Mouse (Mus musculus): ENCODE results near the gene Gm4924.
A peak's percentile ranks its signal among the peaks of the same experiment; 100 is the strongest.

Gm4924 gene

GRCm38 (mm10) chr10:82354083-82355010 is at the start of gene Gm4924:
Gene Gm4924 (plus strand): TSS chr10:82354255.
- peak; percentile 88 for DNase-seq (ENCODE audit: low spot score)

- no peak for DNase-seq (ENCODE audit: low spot score)
Observed at GRCm38 (mm10) chr10:82316482-82316881, 37.6 kb upstream of the Gm4924 start, which contains the start of gene 4932415D10Rik. Gene 4932415D10Rik (minus strand): TSS chr10:82316582.

DNA sequence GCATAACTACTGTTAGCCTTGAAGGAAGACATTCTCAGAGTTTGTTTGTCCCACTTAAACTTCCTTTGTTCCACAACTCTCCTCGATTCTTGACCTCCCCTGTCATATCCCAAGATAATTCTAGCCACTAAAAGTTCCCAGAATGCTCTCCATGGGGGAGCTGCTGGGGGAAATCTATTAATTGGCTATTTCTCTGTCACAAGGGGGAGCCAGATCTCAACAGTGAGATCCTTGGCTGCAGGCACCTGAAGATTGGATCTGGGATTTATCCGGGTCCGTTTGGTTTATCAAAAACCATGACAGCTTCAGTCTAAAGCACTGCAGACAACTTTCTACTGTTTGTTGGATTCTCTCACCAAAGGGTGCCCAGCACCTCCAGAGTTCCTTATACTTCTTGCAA is 33.9 kb upstream of the Gm4924 start:
- DNase-seq (ENCODE audit: low spot score) = no peak

DNA sequence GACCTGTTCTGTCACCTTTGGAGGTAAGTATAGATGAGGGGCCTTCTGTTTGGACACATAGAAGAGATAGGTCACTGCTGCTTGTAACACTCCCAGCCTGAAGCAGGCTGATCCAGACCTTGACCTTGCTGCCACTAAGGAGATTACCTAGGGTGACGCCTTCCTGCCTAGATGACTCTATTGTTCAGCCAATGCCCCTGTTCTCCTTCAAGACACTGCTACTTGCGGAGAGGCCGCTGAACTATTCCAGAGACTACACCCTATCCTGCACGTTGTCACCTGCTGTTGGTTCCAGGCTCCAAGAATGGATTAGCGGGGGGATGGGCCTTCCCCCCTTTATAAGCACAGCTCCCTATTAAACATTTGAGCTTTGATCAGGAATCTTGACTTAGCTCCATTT is 24.2 kb upstream of the Gm4924 start:
- DNase-seq (ENCODE audit: low spot score) = no peak

DNA sequence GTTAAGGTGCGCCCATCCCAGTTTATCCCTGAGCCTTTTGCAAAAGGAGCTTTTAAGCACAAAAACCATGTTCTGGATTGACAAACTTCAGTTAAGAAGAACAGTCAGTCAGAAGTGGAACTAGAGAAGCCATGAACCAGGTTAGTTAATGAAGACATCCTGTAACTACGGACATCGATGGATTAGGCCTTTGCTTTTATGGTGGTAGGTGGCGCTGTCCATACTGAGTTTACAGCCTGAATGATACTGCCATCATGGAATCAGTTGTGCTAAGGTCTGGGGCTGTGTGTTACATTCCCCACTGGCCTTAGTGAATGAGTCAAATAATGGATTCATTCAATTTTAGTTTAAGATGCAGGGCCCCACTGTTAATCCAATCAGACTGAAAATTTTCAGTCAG is 1.3 kb downstream of the Gm4924 start:
- DNase-seq (ENCODE audit: low spot score) = no peak

DNA sequence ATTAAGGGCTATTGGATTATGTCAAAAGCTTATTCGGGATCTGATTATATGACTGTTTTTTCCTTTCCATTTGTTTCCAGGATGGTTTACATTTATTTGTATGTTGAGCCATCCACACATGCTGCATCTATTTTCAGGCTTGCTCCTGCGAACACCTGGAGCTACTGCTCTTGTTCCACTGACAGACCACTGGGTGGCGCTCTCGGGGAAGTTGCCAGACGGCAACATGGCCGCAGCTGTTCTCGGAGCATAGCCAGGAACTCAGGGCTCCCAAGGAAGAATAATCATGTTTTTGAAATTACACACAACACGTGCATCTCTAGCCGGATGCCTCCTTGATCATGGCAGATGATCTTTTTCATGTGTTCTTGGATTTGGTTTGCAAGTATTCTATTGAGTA is 7.9 kb downstream of the Gm4924 start:
- DNase-seq (ENCODE audit: low spot score) = no peak

DNA sequence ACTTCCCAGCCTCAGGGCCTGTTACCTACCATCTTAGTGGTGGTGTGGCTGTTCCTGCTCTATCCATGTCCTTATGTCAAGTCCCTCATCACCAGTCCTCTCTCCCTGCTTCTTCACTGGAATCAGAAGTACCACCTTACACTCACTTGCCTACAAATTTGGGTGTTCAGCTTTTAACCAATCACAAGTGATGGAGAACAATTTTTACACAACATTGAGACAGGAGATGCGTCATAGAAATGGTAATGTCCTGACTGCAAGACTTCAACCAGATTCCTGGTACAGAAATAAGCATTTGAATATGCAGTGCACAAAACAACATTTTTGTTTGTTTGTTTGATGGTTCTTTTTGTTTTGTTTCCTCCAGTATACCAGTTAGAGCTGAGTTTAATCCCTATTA is 28.9 kb downstream of the Gm4924 start:
- DNase-seq (ENCODE audit: low spot score) = no peak

DNA sequence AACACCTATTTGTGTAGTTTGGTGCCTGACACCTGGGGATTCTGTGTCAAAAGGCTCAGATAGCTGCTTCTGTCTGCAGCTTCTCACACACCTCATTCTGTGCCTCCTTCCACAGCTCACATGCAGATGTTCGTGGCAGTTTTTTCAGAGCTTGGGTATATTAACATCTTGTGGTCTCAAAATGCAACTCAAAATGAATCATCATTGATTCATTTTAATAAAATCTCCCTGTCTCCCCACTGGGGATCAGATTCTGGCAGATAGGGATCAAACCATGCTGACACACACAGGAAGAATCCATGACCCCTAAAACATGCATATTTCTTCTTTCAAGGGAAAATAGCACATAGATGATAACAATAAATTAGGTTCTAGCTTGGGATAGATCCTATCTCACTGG is 55.5 kb downstream of the Gm4924 start:
- DNase-seq (ENCODE audit: low spot score) = no peak

DNA sequence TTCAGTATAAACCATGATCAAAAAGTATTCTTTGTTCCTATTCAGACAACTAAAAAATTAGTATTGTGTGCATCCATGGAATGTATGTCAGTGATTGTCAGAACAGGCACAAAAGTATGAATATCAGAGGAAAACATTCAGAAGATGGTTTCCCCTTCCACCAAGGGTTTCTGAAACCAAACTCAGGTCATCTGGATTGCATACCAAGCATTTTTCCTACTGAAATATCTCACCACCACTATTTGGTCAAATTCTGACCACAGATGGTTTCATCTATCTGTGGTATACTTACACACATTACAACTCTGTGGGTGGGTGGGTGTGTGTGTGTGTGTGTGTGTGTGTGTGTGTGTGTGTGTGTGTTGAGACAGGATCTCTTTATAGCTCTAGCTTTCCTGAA is 69.6 kb downstream of the Gm4924 start:
- no peak for DNase-seq (ENCODE audit: low spot score)
